Mouse (Mus musculus): ENCODE data around the gene Ptpn9. TPM values are rescaled to one million over a fixed set of nuclear protein-coding genes. Genes with fewer than 3 reads are reported as not detected.
A peak's percentile ranks its signal among the peaks of the same experiment; 100 is the strongest.

The Ptpn9 gene
- total RNA-seq, 4 experiments from 2014 or later: 54.2 to 57.3 (median 56.7) TPM

- no peak for DNase-seq
Measured at GRCm38 (mm10) chr9:57014766-57015165, 20.0 kb downstream of the Ptpn9 start.

GRCm38 (mm10) chr9:57017631-57018030 lies 22.9 kb downstream of the Ptpn9 start:
- DNase-seq: no peak

- DNase-seq: no peak
Measured at GRCm38 (mm10) chr9:57031756-57032155, 37.0 kb downstream of the Ptpn9 start.

- no peak for DNase-seq
Measured at GRCm38 (mm10) chr9:57056237-57056636, 61.5 kb downstream of the Ptpn9 start.

GRCm38 (mm10) chr9:57064164-57064563 lies 69.4 kb downstream of the Ptpn9 start:
- no peak for DNase-seq

- DNase-seq: no peak
Measured at GRCm38 (mm10) chr9:57068266-57068665, 73.5 kb downstream of the Ptpn9 start.

GRCm38 (mm10) chr9:57070262-57070661 lies 75.5 kb downstream of the Ptpn9 start:
- no peak for DNase-seq

GRCm38 (mm10) chr9:57070800-57071545 lies 76.2 kb downstream of the Ptpn9 start:
- no peak for DNase-seq

- DNase-seq: peak; percentile 74
Measured at GRCm38 (mm10) chr9:57071801-57072351, 77.2 kb downstream of the Ptpn9 start, which contains the start of gene Sin3a. Sin3a (plus strand) TSS chr9:57072040.

- DNase-seq: no peak
Measured at GRCm38 (mm10) chr9:57072526-57072988, 77.8 kb downstream of the Ptpn9 start.

- DNase-seq: peak; percentile 99
Measured at GRCm38 (mm10) chr9:57072989-57073789, 78.5 kb downstream of the Ptpn9 start.

- no peak for DNase-seq
Measured at GRCm38 (mm10) chr9:57073790-57074094, 79.0 kb downstream of the Ptpn9 start.

- peak; percentile 34 for DNase-seq
Measured at GRCm38 (mm10) chr9:57074171-57074821, 79.6 kb downstream of the Ptpn9 start.

GRCm38 (mm10) chr9:57074822-57075603 lies 80.3 kb downstream of the Ptpn9 start:
- DNase-seq: peak; percentile 80

- DNase-seq: peak; percentile 99
Measured at GRCm38 (mm10) chr9:57075681-57076381, 81.1 kb downstream of the Ptpn9 start.

GRCm38 (mm10) chr9:57076701-57077660 lies 82.3 kb downstream of the Ptpn9 start:
- DNase-seq: peak; percentile 88

GRCm38 (mm10) chr9:57082236-57082635 lies 87.5 kb downstream of the Ptpn9 start:
- no peak for DNase-seq
